Mouse (Mus musculus): Measurements from ENCODE around the gene Tnfaip1. TPM values are rescaled to one million over a fixed set of nuclear protein-coding genes. Genes with fewer than 3 reads are reported as not detected.
A peak's percentile ranks its signal among the peaks of the same experiment; 100 is the strongest.

The Tnfaip1 gene
- total RNA-seq, 2 experiments from 2014 or later: 44.0 to 48.1 TPM

- no peak for DNase-seq (ENCODE audit: low spot score)
Measured at GRCm38 (mm10) chr11:78501529-78501928, 34.6 kb downstream of the Tnfaip1 start.

GRCm38 (mm10) chr11:78500623-78501202 lies 35.4 kb downstream of the Tnfaip1 start:
- DNase-seq (ENCODE audit: low spot score): no peak

GRCm38 (mm10) chr11:78499543-78499942 lies 36.6 kb downstream of the Tnfaip1 start:
- no peak for DNase-seq (ENCODE audit: low spot score)

GRCm38 (mm10) chr11:78499004-78499403 lies 37.1 kb downstream of the Tnfaip1 start, which contains the start of gene Vtn:
Vtn (plus strand) TSS chr11:78499091.
- DNase-seq (ENCODE audit: low spot score): peak; percentile 73

GRCm38 (mm10) chr11:78497544-78498522 lies 38.3 kb downstream of the Tnfaip1 start, which contains the start of gene Sarm1:
Sarm1 (minus strand) TSS chr11:78497754.
- DNase-seq (ENCODE audit: low spot score): peak; percentile 94

GRCm38 (mm10) chr11:78497071-78497541 lies 39.0 kb downstream of the Tnfaip1 start:
- no peak for DNase-seq (ENCODE audit: low spot score)

- no peak for DNase-seq (ENCODE audit: low spot score)
Measured at GRCm38 (mm10) chr11:78495904-78496303, 40.2 kb downstream of the Tnfaip1 start.

GRCm38 (mm10) chr11:78490781-78491241 lies 45.3 kb downstream of the Tnfaip1 start:
- no peak for DNase-seq (ENCODE audit: low spot score)

GRCm38 (mm10) chr11:78488168-78488567 lies 48.0 kb downstream of the Tnfaip1 start:
- peak; percentile 62 for DNase-seq (ENCODE audit: low spot score)

- no peak for DNase-seq (ENCODE audit: low spot score)
Measured at GRCm38 (mm10) chr11:78483639-78484038, 52.5 kb downstream of the Tnfaip1 start.

GRCm38 (mm10) chr11:78475289-78475688 lies 60.8 kb downstream of the Tnfaip1 start:
- DNase-seq (ENCODE audit: low spot score): no peak

Other genes with a start within 250 kb of the Tnfaip1 start
- under 1 TPM; 0.38 to 0.46 TPM for gene BC030499, start 245.5 kb downstream of the Tnfaip1 start, total RNA-seq (2021)
- gene Spag5, start 234.8 kb downstream of the Tnfaip1 start, total RNA-seq (2021): 1 to 10 TPM; 2.3 to 2.5 TPM
- 1 to 10 TPM; 2.1 to 2.6 TPM for gene Aldoc, start 213.4 kb downstream of the Tnfaip1 start, total RNA-seq (2021)
- gene Pigs, start 207.9 kb downstream of the Tnfaip1 start, total RNA-seq (2021): 10 to 100 TPM; 18.2 to 19.2 TPM
- 1 to 10 TPM; 8.3 TPM for gene Unc119, start 192.8 kb downstream of the Tnfaip1 start, total RNA-seq (2021)
- not detected for gene Foxn1, start 149.8 kb downstream of the Tnfaip1 start, total RNA-seq (2021)
- not detected for gene Slc13a2, start 114.1 kb downstream of the Tnfaip1 start, total RNA-seq (2021)
- under 1 TPM; 0.47 to 0.91 TPM for gene Slc46a1, start 70.6 kb downstream of the Tnfaip1 start, total RNA-seq (2021)
- gene Sarm1, start 38.6 kb downstream of the Tnfaip1 start, total RNA-seq (2021): under 1 TPM; 0.43 to 0.82 TPM
- 10 to 100 TPM in 1 of 2 experiments, 1 to 10 TPM in 1; 9.5 to 15.0 TPM for gene Vtn, start 37.2 kb downstream of the Tnfaip1 start, total RNA-seq (2021)
- not detected for gene Sebox, start 32.9 kb downstream of the Tnfaip1 start, total RNA-seq (2021)
- 10 to 100 TPM; 13.3 to 15.1 TPM for gene Tmem199, start 24.2 kb downstream of the Tnfaip1 start, total RNA-seq (2021)
- 100 to 1,000 TPM in 1 of 2 experiments, 10 to 100 TPM in 1; 99.0 to 100 TPM for gene Poldip2, start 24.1 kb downstream of the Tnfaip1 start, total RNA-seq (2021)
- 10 to 100 TPM; 17.5 to 17.6 TPM for gene Ift20, start within 50 bp of the Tnfaip1 start, total RNA-seq (2021)
- gene Tmem97, start 14.4 kb upstream of the Tnfaip1 start, total RNA-seq (2021): 1 to 10 TPM; 1.0 to 1.5 TPM
- gene Nlk, start 161.0 kb upstream of the Tnfaip1 start, total RNA-seq (2021): 1 to 10 TPM; 7.3 to 9.6 TPM
- gene Ccnq, start 215.4 kb upstream of the Tnfaip1 start, total RNA-seq (2021): 10 to 100 TPM; 11.1 to 11.8 TPM

Measured in gastrocnemius, adult 18-20 months (tissue).